In the genomic region with DNA sequence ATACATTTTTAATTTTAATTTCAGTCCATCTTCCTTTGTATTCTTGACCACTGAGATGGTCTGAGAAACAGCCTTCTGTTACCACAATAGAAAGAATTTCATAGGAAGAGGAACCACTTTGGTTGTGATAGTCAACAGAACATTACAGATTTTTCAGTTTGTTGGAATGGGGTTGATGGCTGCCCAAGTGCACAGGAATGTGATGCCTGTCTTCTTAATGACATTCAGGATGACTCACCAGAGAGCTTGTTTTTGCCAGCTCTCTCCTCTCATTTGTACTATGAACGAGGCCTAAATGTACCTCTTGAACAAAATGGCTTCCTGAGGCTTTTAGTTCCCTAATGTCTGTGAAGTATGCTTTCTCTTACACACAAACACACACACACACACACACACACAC, we compare ENCODE assay signal across 13 mouse cellular contexts.
"Had no signal": no experiment of that assay in that cellular context is flagged by ENCODE, and none has a peak within 500 bp of the region (broad histone marks: within the 10 kb centered on the region; RNA-seq: fewer than 3 reads in every experiment).

No protein-coding gene starts in this region.

- DNase-seq: kidney, adult 11 months; kidney, adult 8-10 months; kidney, postnatal 10 days; kidney, postnatal 36 days; layer of hippocampus, adult 9-11 months; left cerebral cortex, postnatal 4 days; liver, postnatal 0 days; lung, embryonic 14.5 days; lung, postnatal 36 days; midbrain, embryonic 14.5 days; right cerebral cortex, postnatal 14 days; spleen, adult 18-20 months; thymus, postnatal 25 days had no signal
